Mouse (Mus musculus) intestine, embryonic 16.5 days (tissue): ENCODE results near the gene Plekhj1. TPM values are rescaled to one million over a fixed set of nuclear protein-coding genes. Genes with fewer than 3 reads are reported as not detected.

ENCODE experiments used
- ATAC-seq: fragments of 200-750 bp; cut with Nextera tagmentation; 2 replicates; pipeline ENCODE4 v1.8.0; 2017; ENCODE audit warnings: moderate TSS enrichment, moderate library complexity
- H3K27ac ChIP-seq: fragments of 300-500 bp; sonication (generic); 2 replicates; pipeline ENCODE4 v1.5.1; 2014; ENCODE audit warnings: mild to moderate bottlenecking, low read length
- H3K27me3 ChIP-seq: fragments of 300-500 bp; sonication (generic); replicated peaks from 2 replicates; pipeline ENCODE4 v1.6.1; 2014; ENCODE audit warnings: low read length, control low read depth, mixed read lengths; ENCODE audit not compliant: control insufficient read depth, insufficient read depth
- H3K36me3 ChIP-seq: fragments of 300-500 bp; sonication (generic); 2 replicates; pipeline ENCODE4 v1.6.1; 2014; ENCODE audit warnings: low read length, control low read depth; ENCODE audit not compliant: control insufficient read depth, insufficient read depth
- H3K4me1 ChIP-seq: fragments of 300-500 bp; sonication (generic); 2 replicates; pipeline ENCODE4 v1.6.1; 2014; ENCODE audit warnings: low read length, control low read depth, mixed read lengths; ENCODE audit not compliant: control insufficient read depth, insufficient read depth
- H3K4me2 ChIP-seq: fragments of 300-500 bp; sonication (generic); 2 replicates; pipeline ENCODE4 v1.6.1; 2014; ENCODE audit warnings: low read depth, low read length, control low read depth
- H3K4me3 ChIP-seq: fragments of 300-500 bp; sonication (generic); 2 replicates; pipeline ENCODE4 v1.5.1; 2014; ENCODE audit warnings: mild to moderate bottlenecking, low read length
- H3K9ac ChIP-seq: fragments of 300-500 bp; sonication (generic); 2 replicates; pipeline ENCODE4 v1.6.1; 2014; ENCODE audit warnings: low read depth, low read length
- H3K9me3 ChIP-seq: fragments of 300-500 bp; sonication (generic); 2 replicates; pipeline ENCODE4 v1.6.1; 2016; ENCODE audit warnings: low read length, control low read depth; ENCODE audit not compliant: control insufficient read depth
- WGBS: fragments of 180-500 bp; shearing (Covaris S2); extraction: QIAGEN DNeasy Blood & Tissue Kit; methylation state at CpG from one replicate; pipeline ENCODE4 v1.1.7; 2014; 5-methylcytosine and 5-hydroxymethylcytosine counted together
- polyA plus RNA-seq: library from polyadenylated mRNA; unstranded; fragments of >200 nt; fragmentation: Nextera tagmentation; extraction: Ambion mirVana; gene quantifications from 2 replicates; pipeline ENCODE4 v1.2.1, GENCODE M21; 2015

Gene Plekhj1
- polyA plus RNA-seq, 1 experiment from 2014 or later = 135 TPM

DNA sequence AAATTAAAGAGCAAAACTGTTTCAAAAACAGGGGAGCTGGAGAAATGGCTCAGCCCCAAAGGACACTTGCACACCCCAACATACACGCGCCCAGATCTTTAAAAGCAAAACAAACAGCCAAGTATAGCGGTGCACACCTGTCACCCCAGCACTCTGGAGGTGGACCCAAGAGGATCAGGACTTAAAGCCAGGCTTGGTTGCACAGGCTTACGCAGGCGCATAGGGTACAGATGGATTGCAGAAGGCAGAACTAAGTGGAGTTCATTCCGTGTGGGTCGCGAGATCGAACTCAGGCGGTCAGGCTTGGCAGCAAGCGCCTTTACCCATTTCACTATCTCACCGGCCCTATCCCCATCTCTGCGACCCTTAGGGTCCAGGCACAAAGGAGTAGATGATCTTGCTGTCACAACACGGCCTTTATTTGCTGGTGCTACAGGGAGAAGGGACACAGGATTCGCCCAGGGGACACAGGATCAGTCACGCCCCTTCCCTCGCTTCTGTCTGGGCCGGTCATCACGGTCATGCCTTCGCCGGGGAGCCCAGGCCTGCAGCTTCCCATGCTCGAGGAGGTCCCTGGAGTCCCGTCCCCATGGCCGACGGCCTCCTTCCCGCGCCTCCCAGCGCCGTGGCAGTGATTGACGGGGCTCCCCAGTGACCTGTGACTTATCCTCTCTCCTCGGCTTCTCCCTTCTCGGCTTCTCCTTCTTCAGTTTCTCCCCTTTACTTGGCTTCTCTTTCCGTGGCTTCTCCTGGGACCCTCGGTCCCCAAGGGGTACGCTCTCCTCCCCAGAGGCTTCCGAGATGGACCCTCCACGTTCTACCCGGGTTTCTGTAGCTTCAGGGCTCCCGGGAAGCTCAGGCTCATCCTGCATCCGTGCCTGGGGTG is 9.9 kb upstream of the Plekhj1 start:
- H3K27ac ChIP-seq = no peak overlapping the region
- 26% methylated on average over 40 of the region's 40 CpGs for WGBS
- 0 out of 2 replicates have a peak, but pooled peaks cover 4% of the 10 kb centered on the region for H3K27me3 ChIP-seq
- H3K4me2 ChIP-seq = peak overlapping the region; percentile 30; the same call in 1 of the 2 replicates
- H3K9me3 ChIP-seq = no peaks in the 10 kb centered on the region
- H3K4me1 ChIP-seq = peaks cover 37% of the 10 kb centered on the region
- peaks cover 15% of the 10 kb centered on the region for H3K36me3 ChIP-seq
- peak overlapping the region; percentile 4; the same call in 1 of the 2 replicates for H3K4me3 ChIP-seq
- H3K9ac ChIP-seq = peak overlapping the region; percentile 46
- no peak for ATAC-seq

DNA sequence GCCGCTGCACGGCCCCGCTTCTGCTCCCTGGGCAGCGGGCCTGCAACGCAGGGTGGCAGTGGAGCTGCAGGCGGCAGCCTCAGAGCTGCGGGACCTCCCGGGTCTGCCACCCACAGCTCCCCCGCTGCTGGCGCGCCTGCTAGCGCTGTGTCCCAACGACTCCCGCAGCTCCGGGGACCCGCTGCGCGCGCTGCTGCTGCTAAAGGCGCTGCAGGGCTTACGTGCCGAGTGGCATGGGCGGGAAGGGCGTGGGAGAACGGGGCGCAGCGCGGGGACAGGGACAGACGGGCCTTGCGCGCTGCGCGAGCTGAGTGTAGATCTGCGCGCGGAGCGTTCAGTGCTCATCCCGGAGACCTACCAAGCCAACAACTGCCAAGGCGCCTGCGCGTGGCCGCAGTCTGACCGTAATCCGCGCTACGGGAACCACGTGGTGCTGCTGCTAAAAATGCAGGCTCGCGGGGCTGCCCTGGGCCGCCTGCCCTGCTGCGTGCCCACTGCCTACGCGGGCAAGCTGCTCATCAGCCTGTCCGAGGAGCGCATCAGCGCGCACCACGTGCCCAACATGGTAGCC is 8.7 kb upstream of the Plekhj1 start:
- WGBS = 0% methylated on average over 58 of the region's 58 CpGs

DNA sequence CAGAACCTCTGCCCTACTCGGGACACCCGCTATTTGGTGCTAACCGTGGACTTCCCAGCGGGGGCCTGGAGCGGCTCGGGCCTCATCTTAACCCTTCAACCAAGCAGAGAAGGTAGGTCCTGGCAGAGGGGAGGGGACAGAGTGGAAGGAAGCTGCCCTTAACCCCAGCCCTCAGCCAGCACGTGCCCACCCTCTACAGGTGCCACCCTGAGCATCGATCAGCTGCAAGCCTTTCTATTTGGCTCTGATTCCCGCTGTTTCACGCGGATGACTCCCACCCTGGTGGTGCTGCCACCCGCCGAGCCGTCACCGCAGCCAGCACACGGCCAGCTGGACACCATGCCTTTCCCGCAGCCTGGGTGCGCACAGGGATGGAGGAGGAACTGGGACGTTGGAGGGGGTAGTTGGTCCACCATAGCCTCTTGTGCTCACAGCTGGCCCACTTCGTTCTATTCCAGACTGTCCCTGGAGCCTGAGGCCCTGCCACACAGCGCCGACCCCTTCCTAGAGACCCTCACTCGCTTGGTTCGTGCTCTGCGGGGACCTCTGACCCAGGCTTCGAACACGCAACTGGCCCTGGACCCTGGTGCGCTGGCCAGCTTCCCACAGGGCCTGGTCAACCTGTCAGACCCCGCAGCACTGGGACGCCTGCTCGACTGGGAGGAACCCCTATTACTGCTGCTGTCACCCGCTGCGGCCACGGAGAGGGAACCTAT is 8.1 kb upstream of the Plekhj1 start:
- Histone ChIP-seq H3K4me1 (peaks cover 31% of the 10 kb centered on the region), H3K36me3 (peaks cover 24% of the 10 kb centered on the region), H3K9me3 (no peaks in the 10 kb centered on the region), H3K27ac (peak overlapping the region; percentile 63), H3K9ac (peak overlapping the region; percentile 79), H3K4me3 (peak overlapping the region; percentile 55), H3K4me2 (peak overlapping the region; percentile 96), H3K27me3 (0 out of 2 replicates have a peak, but pooled peaks cover 4% of the 10 kb centered on the region)
- peak; percentile 19; the same call in 1 of the 2 replicates for ATAC-seq
- 51% methylated on average over 34 of the region's 34 CpGs for WGBS

More for the DNA sequence above, 8.7 kb upstream of the Plekhj1 start:
- H3K9ac ChIP-seq = peak overlapping the region; percentile 79
- H3K4me2 ChIP-seq = peak overlapping the region; percentile 96
- H3K4me3 ChIP-seq = peak overlapping the region; percentile 55
- peak overlapping the region; percentile 63 for H3K27ac ChIP-seq
- peaks cover 32% of the 10 kb centered on the region for H3K4me1 ChIP-seq
- H3K9me3 ChIP-seq = no peaks in the 10 kb centered on the region
- peak; percentile 62 for ATAC-seq
- H3K36me3 ChIP-seq = peaks cover 22% of the 10 kb centered on the region
- 0 out of 2 replicates have a peak, but pooled peaks cover 4% of the 10 kb centered on the region for H3K27me3 ChIP-seq

DNA sequence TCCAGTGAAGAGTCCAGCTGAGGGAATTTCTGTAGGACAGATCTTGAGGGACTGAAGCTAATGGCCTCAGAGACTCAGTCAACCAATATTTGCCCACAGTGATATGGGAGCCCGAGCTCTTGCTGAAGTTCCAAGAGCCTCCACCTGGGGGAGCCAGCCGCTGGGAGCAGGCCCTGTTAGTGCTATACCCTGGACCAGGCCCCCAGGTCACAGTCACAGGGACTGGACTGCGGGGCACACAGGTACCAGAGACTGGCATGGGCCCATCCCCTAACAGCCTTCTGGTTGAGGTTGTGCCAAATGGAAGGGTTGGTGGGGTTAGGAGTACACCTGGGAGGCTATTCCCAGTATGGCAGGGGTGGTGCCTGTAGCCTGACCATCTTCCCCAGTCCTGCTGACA is 7.5 kb upstream of the Plekhj1 start:
- H3K9ac ChIP-seq = no peak overlapping the region
- ATAC-seq = peak; percentile 48

DNA sequence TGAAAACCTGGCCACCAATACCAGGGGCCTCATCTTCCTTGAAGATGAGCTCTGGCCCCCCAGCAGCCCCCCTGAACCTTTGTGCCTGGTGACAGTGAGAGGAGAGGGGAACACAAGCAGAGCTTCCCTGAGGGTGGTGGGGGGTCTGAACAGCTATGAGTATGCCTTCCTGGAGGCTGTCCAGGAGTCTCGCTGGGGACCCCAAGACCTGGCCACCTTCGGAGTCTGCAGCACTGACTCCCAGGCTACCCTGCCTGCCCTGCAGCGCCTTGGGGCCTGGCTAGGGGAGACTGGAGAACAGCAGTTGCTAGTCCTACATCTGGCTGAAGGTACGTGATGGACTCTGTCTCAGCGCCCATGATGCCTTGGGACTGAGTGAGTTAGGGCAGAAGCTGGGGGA is 6.9 kb upstream of the Plekhj1 start:
- 70% methylated on average over 5 of the region's 5 CpGs for WGBS
- H3K27ac ChIP-seq = no peak overlapping the region

More for the DNA sequence above, 7.5 kb upstream of the Plekhj1 start:
- Histone ChIP-seq H3K9me3 (no peaks in the 10 kb centered on the region), H3K4me2 (no peak overlapping the region), H3K27ac (no peak overlapping the region), H3K4me1 (peaks cover 31% of the 10 kb centered on the region), H3K4me3 (no peak overlapping the region), H3K36me3 (peaks cover 24% of the 10 kb centered on the region), H3K27me3 (0 out of 2 replicates have a peak, but pooled peaks cover 4% of the 10 kb centered on the region)
- 11% methylated on average over 3 of the region's 3 CpGs for WGBS

DNA sequence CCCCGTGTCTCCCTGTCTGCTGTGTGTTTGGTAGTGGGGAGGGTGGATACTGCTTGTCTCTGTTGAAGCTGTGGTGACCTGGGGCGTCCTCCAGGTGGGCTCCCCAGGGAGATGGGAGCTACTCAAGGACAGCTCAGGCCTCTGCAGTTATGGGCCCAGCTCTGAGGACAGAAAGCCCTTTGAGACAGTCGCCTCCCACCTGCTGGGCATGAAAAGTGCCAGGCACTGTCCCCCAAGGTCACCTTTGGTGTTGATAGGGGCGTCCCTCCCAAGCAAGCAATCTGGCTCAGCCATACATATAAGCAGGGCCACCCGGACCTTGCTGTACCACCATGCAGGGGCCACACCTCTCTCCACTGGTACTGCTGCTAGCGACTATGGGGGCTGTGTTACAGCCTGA is 6.5 kb upstream of the Plekhj1 start, which contains the start of gene Amh:
Amh (plus strand) TSS at position 328 of the 400 bp plus-strand sequence.
- H3K36me3 ChIP-seq = peaks cover 24% of the 10 kb centered on the region
- no peak within 1 kb of the TSS for H3K4me2 ChIP-seq
- ATAC-seq = no peak
- H3K27ac ChIP-seq = no peak within 1 kb of the TSS
- no peaks in the 10 kb centered on the region for H3K9me3 ChIP-seq
- H3K9ac ChIP-seq = no peak within 1 kb of the TSS
- WGBS = 66% methylated on average over 6 of the region's 6 CpGs
- peaks cover 30% of the 10 kb centered on the region for H3K4me1 ChIP-seq
- no peak within 1 kb of the TSS for H3K4me3 ChIP-seq
- H3K27me3 ChIP-seq = 0 out of 2 replicates have a peak, but pooled peaks cover 4% of the 10 kb centered on the region

More for the DNA sequence above, 6.9 kb upstream of the Plekhj1 start:
- 0 out of 2 replicates have a peak, but pooled peaks cover 4% of the 10 kb centered on the region for H3K27me3 ChIP-seq
- no peak overlapping the region for H3K4me3 ChIP-seq
- no peak overlapping the region for H3K4me2 ChIP-seq
- ATAC-seq = no peak
- peaks cover 24% of the 10 kb centered on the region for H3K36me3 ChIP-seq
- no peaks in the 10 kb centered on the region for H3K9me3 ChIP-seq
- no peak overlapping the region for H3K9ac ChIP-seq
- H3K4me1 ChIP-seq = peaks cover 30% of the 10 kb centered on the region

DNA sequence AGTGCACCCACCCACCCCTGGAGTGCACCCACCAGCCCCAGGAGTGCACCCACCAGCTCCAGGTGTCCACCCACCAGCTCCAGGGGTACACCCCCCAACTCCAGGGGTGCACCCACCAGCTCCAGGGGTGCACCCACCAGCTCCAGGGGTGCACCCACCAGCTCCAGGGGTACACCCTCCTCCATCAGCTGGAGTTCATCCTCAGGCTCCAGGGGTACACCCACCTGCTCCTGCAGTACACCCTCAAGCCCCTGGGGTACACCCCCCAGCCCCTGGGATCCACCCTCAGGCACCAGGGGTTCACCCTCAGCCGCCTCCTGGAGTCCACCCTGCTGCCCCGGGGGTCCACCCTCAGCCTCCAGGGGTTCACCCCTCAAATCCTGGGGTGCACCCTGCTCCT is 5.9 kb upstream of the Plekhj1 start:
- Histone ChIP-seq H3K4me1 (peaks cover 35% of the 10 kb centered on the region), H3K36me3 (peaks cover 24% of the 10 kb centered on the region), H3K4me2 (no peak overlapping the region), H3K4me3 (no peak overlapping the region), H3K9ac (no peak overlapping the region), H3K27ac (no peak overlapping the region), H3K27me3 (0 out of 2 replicates have a peak, but pooled peaks cover 4% of the 10 kb centered on the region), H3K9me3 (no peaks in the 10 kb centered on the region)
- WGBS = 100% methylated on average over 2 of the region's 2 CpGs
- ATAC-seq = no peak

DNA sequence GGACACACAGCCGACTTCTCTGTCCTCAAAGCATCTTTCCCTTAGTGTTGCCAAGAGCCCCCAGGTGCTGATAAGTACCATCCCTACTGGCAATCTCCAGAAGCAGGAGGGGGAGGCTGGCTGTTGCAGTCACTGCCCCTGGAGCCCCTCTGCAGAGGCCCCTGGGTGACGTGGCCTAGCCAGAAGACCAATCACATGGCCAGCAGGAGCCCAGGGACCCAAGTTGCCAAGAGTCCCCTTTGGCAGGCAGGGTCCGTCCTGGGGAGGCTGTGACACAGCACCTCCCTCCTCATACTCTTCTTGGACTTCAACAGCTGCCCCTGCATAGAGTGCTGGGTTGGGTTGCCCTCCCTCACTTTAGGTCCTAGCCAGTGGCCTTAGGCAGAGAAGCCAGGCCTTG is 4.6 kb upstream of the Plekhj1 start:
- 92% methylated on average over 3 of the region's 3 CpGs for WGBS
- H3K4me2 ChIP-seq = no peak overlapping the region

More for the DNA sequence above, 4.6 kb upstream of the Plekhj1 start:
- no peak overlapping the region for H3K4me3 ChIP-seq
- peaks cover 24% of the 10 kb centered on the region for H3K36me3 ChIP-seq
- H3K9me3 ChIP-seq = no peaks in the 10 kb centered on the region
- H3K4me1 ChIP-seq = peaks cover 27% of the 10 kb centered on the region
- no peak overlapping the region for H3K27ac ChIP-seq
- H3K9ac ChIP-seq = no peak overlapping the region
- 0 out of 2 replicates have a peak, but pooled peaks cover 3% of the 10 kb centered on the region for H3K27me3 ChIP-seq
- no peak for ATAC-seq
